Mouse (Mus musculus) liver, embryonic 14.5 days (tissue): ENCODE measurements around the gene Cdc27.

Experiments
- CTCF ChIP-seq: IDR thresholded peaks from 2 replicates; pipeline ENCODE4 v1.5.1; 2016; ENCODE audit warnings: antibody characterized with exemption, low read depth, control low read depth
- EP300 ChIP-seq: IDR thresholded peaks from 2 replicates; pipeline ENCODE4 v1.6.1; 2016; ENCODE audit warnings: antibody characterized with exemption, low read depth

GRCm38 (mm10) chr11:104536843-104537242 lies 13.6 kb downstream of the Cdc27 start:
- no peak for TF ChIP-seq CTCF
- TF ChIP-seq EP300 = peak; percentile 45
